Mouse (Mus musculus) testis, adult 2 months (tissue): ENCODE measurements around the gene Dnm1. TPM values are rescaled to one million over a fixed set of nuclear protein-coding genes. Genes with fewer than 3 reads are reported as not detected.

Experiments used
- H3K27ac ChIP-seq: fragments of 200-500 bp; 2 replicates; pipeline ENCODE4 v1.5.1; 2012; ENCODE audit warnings: low read depth, low read length; ENCODE audit not compliant: control insufficient read depth, insufficient read depth
- H3K27me3 ChIP-seq: fragments of 200-500 bp; 2 replicates; pipeline ENCODE4 v1.6.1; 2012; ENCODE audit warnings: mild to moderate bottlenecking, low read length, moderate library complexity; ENCODE audit not compliant: control insufficient read depth, insufficient read depth
- H3K36me3 ChIP-seq: fragments of 200-500 bp; 2 replicates; pipeline ENCODE4 v1.6.1; 2012; ENCODE audit warnings: mild to moderate bottlenecking, low read length; ENCODE audit not compliant: control insufficient read depth, insufficient read depth
- H3K4me1 ChIP-seq: fragments of 200-500 bp; 2 replicates; pipeline ENCODE4 v1.6.1; 2012; ENCODE audit warnings: low read length; ENCODE audit not compliant: control insufficient read depth, insufficient read depth
- H3K4me3 ChIP-seq: fragments of 200-500 bp; 2 replicates; pipeline ENCODE4 v1.5.1; 2012; ENCODE audit warnings: low read depth, mild to moderate bottlenecking, low read length, moderate library complexity, mixed read lengths; ENCODE audit not compliant: control insufficient read depth
- CTCF ChIP-seq: fragments of 200-500 bp; IDR thresholded peaks from 2 replicates; pipeline ENCODE4 v1.5.1; 2012; ENCODE audit warnings: low read depth, mild to moderate bottlenecking, inconsistent platforms, low read length, moderate library complexity; ENCODE audit not compliant: control insufficient read depth, insufficient read depth, insufficient replicate concordance
- POLR2A ChIP-seq: fragments of 200-500 bp; IDR thresholded peaks from 2 replicates; pipeline ENCODE4 v1.6.1; 2012; ENCODE audit warnings: low read depth, mild to moderate bottlenecking, inconsistent platforms, low read length, moderate library complexity; ENCODE audit not compliant: control insufficient read depth
- polyA plus RNA-seq: library from polyadenylated mRNA; depleted of rRNA; stranded (reverse); fragments of >200 nt; gene quantifications from 2 replicates; pipeline ENCODE4 v1.2.3, GENCODE M21; 2012; rRNA removed

The Dnm1 gene
- polyA plus RNA-seq, 1 experiment, result 36.3 TPM

- TF ChIP-seq POLR2A, result no peak
- no peak for TF ChIP-seq CTCF
- no peaks in the 10 kb centered on the region for H3K36me3 ChIP-seq
- peaks cover 9% of the 10 kb centered on the region for H3K4me1 ChIP-seq
- no peak overlapping the region for H3K27ac ChIP-seq
- H3K27me3 ChIP-seq, result no peaks in the 10 kb centered on the region
- H3K4me3 ChIP-seq, result no peak overlapping the region
These were observed 92.5 kb downstream of the Dnm1 start for GRCm38 (mm10) chr2:32260635-32261034.

- H3K4me3 ChIP-seq, result peak within 1 kb of the TSS; percentile 93
- no peaks in the 10 kb centered on the region for H3K27me3 ChIP-seq
- H3K27ac ChIP-seq, result peak within 1 kb of the TSS; percentile 74
- peaks cover 9% of the 10 kb centered on the region for H3K4me1 ChIP-seq
- H3K36me3 ChIP-seq, result no peaks in the 10 kb centered on the region
- TF ChIP-seq CTCF (no peak; the same call in 1 of the 2 replicates), POLR2A (peak; percentile 89)
These were observed 93.3 kb downstream of the Dnm1 start, which contains the start of gene Uck1 for GRCm38 (mm10) chr2:32259657-32260417. Gene Uck1 (minus strand): TSS chr2:32260159.

- no peaks in the 10 kb centered on the region for H3K27me3 ChIP-seq
- H3K27ac ChIP-seq, result peak overlapping the region; percentile 18; the same call in 1 of the 2 replicates
- peaks cover 9% of the 10 kb centered on the region for H3K4me1 ChIP-seq
- TF ChIP-seq CTCF (no peak), POLR2A (no peak)
- H3K4me3 ChIP-seq, result peak overlapping the region; percentile 93
- no peaks in the 10 kb centered on the region for H3K36me3 ChIP-seq
These were observed 94.1 kb downstream of the Dnm1 start for GRCm38 (mm10) chr2:32258887-32259533.

Other genes with a start within 250 kb of the Dnm1 start
- gene Prrc2b, start 202.3 kb downstream of the Dnm1 start, polyA plus RNA-seq, result 5.5 and 5.7 TPM in 2 replicates
- 185 and 204 TPM in 2 replicates for gene Pomt1, start 116.7 kb downstream of the Dnm1 start, polyA plus RNA-seq
- 23.5 and 24.5 TPM in 2 replicates for gene Uck1, start 93.2 kb downstream of the Dnm1 start, polyA plus RNA-seq
- 36.0 and 36.7 TPM in 2 replicates for gene Golga2, start 66.0 kb downstream of the Dnm1 start, polyA plus RNA-seq
- gene Swi5, start 65.3 kb downstream of the Dnm1 start, polyA plus RNA-seq, result 381 and 421 TPM in 2 replicates
- gene Ciz1, start 1.0 kb downstream of the Dnm1 start, polyA plus RNA-seq, result 255 and 278 TPM in 2 replicates
- 92.9 and 102 TPM in 2 replicates for gene 1110008P14Rik, start 28.6 kb upstream of the Dnm1 start, polyA plus RNA-seq
- 197 and 328 TPM in 2 replicates for gene Lcn2, start 34.9 kb upstream of the Dnm1 start, polyA plus RNA-seq
- gene Ptges2, start 42.6 kb upstream of the Dnm1 start, polyA plus RNA-seq, result 7.5 and 7.6 TPM in 2 replicates
- 19.9 and 22.7 TPM in 2 replicates for gene Naif1, start 97.1 kb upstream of the Dnm1 start, polyA plus RNA-seq
- 36.7 and 38.4 TPM in 2 replicates for gene Slc25a25, start 98.1 kb upstream of the Dnm1 start, polyA plus RNA-seq
- 15.4 and 17.6 TPM in 2 replicates for gene Fam102a, start 182.0 kb upstream of the Dnm1 start, polyA plus RNA-seq
- gene Dpm2, start 217.5 kb upstream of the Dnm1 start, polyA plus RNA-seq, result 100 and 110 TPM in 2 replicates
- gene Pip5kl1, start 221.5 kb upstream of the Dnm1 start, polyA plus RNA-seq, result 39.7 and 47.8 TPM in 2 replicates
- gene 9430097D07Rik, start 222.3 kb upstream of the Dnm1 start, polyA plus RNA-seq, result 2.2 and 2.3 TPM in 2 replicates
- 1.4 and 1.6 TPM in 2 replicates for gene St6galnac4, start 233.8 kb upstream of the Dnm1 start, polyA plus RNA-seq
- 17.6 and 24.7 TPM in 2 replicates for gene St6galnac6, start 246.4 kb upstream of the Dnm1 start, polyA plus RNA-seq